Mouse (Mus musculus) kidney, embryonic 16.5 days (tissue): ENCODE data around the gene Acot13. TPM values are rescaled to one million over a fixed set of nuclear protein-coding genes. Genes with fewer than 3 reads are reported as not detected.

ENCODE experiments used
- ATAC-seq: fragments of 200-750 bp; cut with Nextera tagmentation; 2 replicates; pipeline ENCODE4 v1.8.0; 2017; ENCODE audit warnings: moderate TSS enrichment; ENCODE audit not compliant: low FRiP score, low TSS enrichment
- H3K27ac ChIP-seq: fragments of 300-500 bp; sonication (generic); 2 replicates; pipeline ENCODE4 v1.5.1; 2014; ENCODE audit warnings: low read length
- H3K27me3 ChIP-seq: fragments of 300-500 bp; sonication (generic); 2 replicates; pipeline ENCODE4 v1.6.1; 2014; ENCODE audit warnings: low read length, control low read depth, mixed read lengths; ENCODE audit not compliant: insufficient read depth
- H3K36me3 ChIP-seq: fragments of 300-500 bp; sonication (generic); 2 replicates; pipeline ENCODE4 v1.6.1; 2014; ENCODE audit warnings: low read length, control low read depth, mixed read lengths; ENCODE audit not compliant: insufficient read depth
- H3K4me1 ChIP-seq: fragments of 300-500 bp; sonication (generic); 2 replicates; pipeline ENCODE4 v1.6.1; 2014; ENCODE audit warnings: low read length, control low read depth, mixed read lengths; ENCODE audit not compliant: insufficient read depth
- H3K4me2 ChIP-seq: fragments of 300-500 bp; sonication (generic); replicated peaks from 2 replicates; pipeline ENCODE4 v1.6.1; 2014; ENCODE audit warnings: low read depth, low read length
- H3K4me3 ChIP-seq: fragments of 300-500 bp; sonication (generic); 2 replicates; pipeline ENCODE4 v1.5.1; 2014; ENCODE audit warnings: mild to moderate bottlenecking, low read length
- H3K9ac ChIP-seq: fragments of 300-500 bp; sonication (generic); replicated peaks from 2 replicates; pipeline ENCODE4 v1.6.1; 2014; ENCODE audit warnings: low read length
- H3K9me3 ChIP-seq: fragments of 300-500 bp; sonication (generic); 2 replicates; pipeline ENCODE4 v1.6.1; 2016; ENCODE audit warnings: low read length, control low read depth
- WGBS: fragments of 180-500 bp; shearing (Covaris S2); extraction: QIAGEN DNeasy Blood & Tissue Kit; methylation state at CpG from one replicate; pipeline ENCODE4 v1.1.7; 2014; 5-methylcytosine and 5-hydroxymethylcytosine counted together
- polyA plus RNA-seq: library from polyadenylated mRNA; unstranded; fragments of >200 nt; fragmentation: Nextera tagmentation; extraction: Ambion mirVana; gene quantifications from 2 replicates; pipeline ENCODE4 v1.2.1, GENCODE M21; 2015

Acot13 gene
- polyA plus RNA-seq, 1 experiment from 2014 or later: 121 TPM

- Histone ChIP-seq H3K4me3 (no peak overlapping the region), H3K9me3 (no peaks in the 10 kb centered on the region), H3K27ac (no peak overlapping the region), H3K4me2 (no peak overlapping the region), H3K36me3 (peaks cover 53% of the 10 kb centered on the region), H3K9ac (no peak overlapping the region), H3K4me1 (no peaks in the 10 kb centered on the region), H3K27me3 (no peaks in the 10 kb centered on the region)
- ATAC-seq: no peak
- 94% methylated on average over 2 of the region's 2 CpGs for WGBS
Measured at GRCm38 (mm10) chr13:24812521-24812920, 18.8 kb downstream of the Acot13 start.

GRCm38 (mm10) chr13:24806079-24806478 lies 25.3 kb downstream of the Acot13 start:
- peaks cover 12% of the 10 kb centered on the region; the same call in 1 of the 2 replicates for H3K4me1 ChIP-seq
- H3K27ac ChIP-seq: no peak overlapping the region
- ATAC-seq: no peak
- no peaks in the 10 kb centered on the region for H3K27me3 ChIP-seq
- H3K4me2 ChIP-seq: no peak overlapping the region
- peaks cover 39% of the 10 kb centered on the region for H3K36me3 ChIP-seq
- H3K9me3 ChIP-seq: no peaks in the 10 kb centered on the region
- no peak overlapping the region for H3K9ac ChIP-seq
- H3K4me3 ChIP-seq: no peak overlapping the region

GRCm38 (mm10) chr13:24803196-24803595 lies 28.1 kb downstream of the Acot13 start:
- Histone ChIP-seq H3K4me3 (peak overlapping the region; percentile 99), H3K9me3 (no peaks in the 10 kb centered on the region), H3K36me3 (peaks cover 15% of the 10 kb centered on the region), H3K4me2 (peak overlapping the region; percentile 68), H3K4me1 (peaks cover 15% of the 10 kb centered on the region; the same call in 1 of the 2 replicates), H3K9ac (peak overlapping the region; percentile 89), H3K27ac (no peak overlapping the region), H3K27me3 (no peaks in the 10 kb centered on the region)
- WGBS: 9% methylated on average over 2 of the region's 2 CpGs
- no peak for ATAC-seq

- no peak for ATAC-seq
- Histone ChIP-seq H3K9ac (peak overlapping the region; percentile 89), H3K36me3 (peaks cover 13% of the 10 kb centered on the region)
Measured at GRCm38 (mm10) chr13:24802131-24802691, 29.1 kb downstream of the Acot13 start.

GRCm38 (mm10) chr13:24801308-24801921 lies 29.9 kb downstream of the Acot13 start, which contains the start of gene BC005537:
Gene BC005537 (plus strand): TSS chr13:24801657.
- peaks cover 15% of the 10 kb centered on the region; the same call in 1 of the 2 replicates for H3K4me1 ChIP-seq
- peaks cover 9% of the 10 kb centered on the region for H3K36me3 ChIP-seq
- H3K4me3 ChIP-seq: peak within 1 kb of the TSS; percentile 99
- H3K9ac ChIP-seq: peak within 1 kb of the TSS; percentile 89
- no peaks in the 10 kb centered on the region for H3K27me3 ChIP-seq
- no peaks in the 10 kb centered on the region for H3K9me3 ChIP-seq
- WGBS: under 1% methylated on average over 56 of the region's 74 CpGs
- H3K27ac ChIP-seq: peak within 1 kb of the TSS; percentile 99
- H3K4me2 ChIP-seq: peak within 1 kb of the TSS; percentile 78
- peak; percentile 53 for ATAC-seq

More at GRCm38 (mm10) chr13:24802131-24802691, 29.1 kb downstream of the Acot13 start:
- Histone ChIP-seq H3K4me1 (peaks cover 15% of the 10 kb centered on the region; the same call in 1 of the 2 replicates), H3K9me3 (no peaks in the 10 kb centered on the region), H3K4me3 (peak overlapping the region; percentile 99), H3K4me2 (peak overlapping the region; percentile 68), H3K27me3 (no peaks in the 10 kb centered on the region), H3K27ac (peak overlapping the region; percentile 99; the same call in 1 of the 2 replicates)
- under 1% methylated on average over 26 of the region's 26 CpGs for WGBS

GRCm38 (mm10) chr13:24800674-24801307 lies 30.5 kb downstream of the Acot13 start:
- Histone ChIP-seq H3K9me3 (no peaks in the 10 kb centered on the region), H3K4me2 (peak overlapping the region; percentile 78), H3K9ac (peak overlapping the region; percentile 89), H3K36me3 (peaks cover 5% of the 10 kb centered on the region), H3K27ac (peak overlapping the region; percentile 99), H3K4me1 (peaks cover 15% of the 10 kb centered on the region; the same call in 1 of the 2 replicates), H3K27me3 (no peaks in the 10 kb centered on the region), H3K4me3 (peak overlapping the region; percentile 99)
- under 1% methylated on average over 42 of the region's 42 CpGs for WGBS
- peak; percentile 98 for ATAC-seq

- peak overlapping the region; percentile 78 for H3K4me2 ChIP-seq
- peak; percentile 37 for ATAC-seq
- under 1% methylated on average over 31 of the region's 31 CpGs for WGBS
- H3K9me3 ChIP-seq: no peaks in the 10 kb centered on the region
- peak overlapping the region; percentile 61 for H3K9ac ChIP-seq
- H3K27ac ChIP-seq: peak overlapping the region; percentile 84
- no peaks in the 10 kb centered on the region for H3K27me3 ChIP-seq
- peak overlapping the region; percentile 99 for H3K4me3 ChIP-seq
- peaks cover 15% of the 10 kb centered on the region; the same call in 1 of the 2 replicates for H3K4me1 ChIP-seq
- no peaks in the 10 kb centered on the region for H3K36me3 ChIP-seq
Measured at GRCm38 (mm10) chr13:24799925-24800673, 31.2 kb downstream of the Acot13 start.

GRCm38 (mm10) chr13:24799378-24799777 lies 32.0 kb downstream of the Acot13 start:
- WGBS: 59% methylated on average over 5 of the region's 5 CpGs
- Histone ChIP-seq H3K9ac (peak overlapping the region; percentile 61), H3K27ac (no peak overlapping the region)

GRCm38 (mm10) chr13:24798686-24799085 lies 32.7 kb downstream of the Acot13 start:
- peaks cover 7% of the 10 kb centered on the region; the same call in 1 of the 2 replicates for H3K4me1 ChIP-seq
- H3K27ac ChIP-seq: no peak overlapping the region
- no peak overlapping the region for H3K4me2 ChIP-seq
- no peak overlapping the region for H3K9ac ChIP-seq
- H3K36me3 ChIP-seq: no peaks in the 10 kb centered on the region
- 95% methylated on average over 4 of the region's 4 CpGs for WGBS
- no peaks in the 10 kb centered on the region for H3K9me3 ChIP-seq
- H3K27me3 ChIP-seq: no peaks in the 10 kb centered on the region
- ATAC-seq: no peak
- no peak overlapping the region for H3K4me3 ChIP-seq

More at GRCm38 (mm10) chr13:24799378-24799777, 32.0 kb downstream of the Acot13 start:
- peak overlapping the region; percentile 78 for H3K4me2 ChIP-seq
- H3K4me1 ChIP-seq: peaks cover 11% of the 10 kb centered on the region; the same call in 1 of the 2 replicates
- H3K9me3 ChIP-seq: no peaks in the 10 kb centered on the region
- no peaks in the 10 kb centered on the region for H3K36me3 ChIP-seq
- no peaks in the 10 kb centered on the region for H3K27me3 ChIP-seq
- no peak for ATAC-seq
- peak overlapping the region; percentile 99 for H3K4me3 ChIP-seq
